Mouse (Mus musculus): ENCODE results near the gene Rtp1. TPM values are rescaled to one million over a fixed set of nuclear protein-coding genes. Genes with fewer than 3 reads are reported as not detected.

Rtp1 gene
- not detected in 2 replicates for polyA plus RNA-seq (2015; fragmentation: Nextera tagmentation; extraction: Ambion mirVana)

- Histone ChIP-seq H3K36me3 (no peaks in the 10 kb centered on the region), H3K9ac (no peak within 1 kb of the TSS), H3K4me1 (0 out of 2 replicates have a peak, but pooled peaks cover 2% of the 10 kb centered on the region), H3K27me3 (no peaks in the 10 kb centered on the region), H3K9me3 (replicated peaks) (no peaks in the 10 kb centered on the region), H3K27ac (no peak within 1 kb of the TSS), H3K4me3 (replicated peaks) (no peak within 1 kb of the TSS), H3K4me2 (no peak within 1 kb of the TSS)
- ATAC-seq (replicated peaks; ENCODE audit: low FRiP score): no peak
- WGBS: 78% methylated on average over 7 of the region's 7 CpGs
These were observed at the start of gene Rtp1 for GRCm38 (mm10) chr16:23428647-23429319. TSS of gene Rtp1 (plus strand) at chr16:23429133.

GRCm38 (mm10) chr16:23379536-23380230 is 49.2 kb upstream of the Rtp1 start:
- WGBS: 79% methylated on average over 3 of the region's 3 CpGs
- no peak for ATAC-seq (replicated peaks; ENCODE audit: low FRiP score)
- H3K9me3 ChIP-seq (replicated peaks): 0 out of 2 replicates have a peak, but pooled peaks cover 2% of the 10 kb centered on the region
- no peak overlapping the region for H3K4me2 ChIP-seq
- H3K4me1 ChIP-seq: no peaks in the 10 kb centered on the region
- H3K27me3 ChIP-seq: no peaks in the 10 kb centered on the region
- H3K9ac ChIP-seq: no peak overlapping the region
- no peak overlapping the region for H3K4me3 ChIP-seq (replicated peaks)
- H3K36me3 ChIP-seq: no peaks in the 10 kb centered on the region
- H3K27ac ChIP-seq: no peak overlapping the region

DNA sequence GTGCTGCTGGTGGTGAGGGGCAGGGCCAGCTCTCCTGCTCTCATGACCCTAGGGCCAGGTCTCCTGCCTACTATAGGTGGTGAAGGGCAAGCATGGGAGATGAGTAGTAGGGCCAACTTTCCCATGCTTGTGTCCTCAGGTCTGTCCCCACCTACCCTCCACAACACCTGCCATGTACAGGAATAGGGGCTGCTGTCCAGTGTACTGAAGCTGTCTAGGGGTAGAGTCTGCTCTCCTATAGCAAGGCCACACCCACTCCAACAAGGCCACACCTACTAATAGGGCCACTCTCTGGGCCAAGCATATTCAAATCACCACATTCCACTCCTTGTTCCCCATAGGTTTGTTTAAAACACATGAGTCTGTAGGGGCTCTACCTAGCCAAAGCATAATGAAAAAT is 44.6 kb upstream of the Rtp1 start:
- no peak for ATAC-seq (replicated peaks; ENCODE audit: low FRiP score)
- no peak overlapping the region for H3K9ac ChIP-seq
- H3K27ac ChIP-seq: no peak overlapping the region
- H3K27me3 ChIP-seq: no peaks in the 10 kb centered on the region
- no peak overlapping the region for H3K4me2 ChIP-seq
- H3K9me3 ChIP-seq (replicated peaks): 0 out of 2 replicates have a peak, but pooled peaks cover 2% of the 10 kb centered on the region
- no peak overlapping the region for H3K4me3 ChIP-seq (replicated peaks)
- no peaks in the 10 kb centered on the region for H3K36me3 ChIP-seq
- no peaks in the 10 kb centered on the region for H3K4me1 ChIP-seq

- no peak overlapping the region for H3K4me3 ChIP-seq (replicated peaks)
- H3K36me3 ChIP-seq: no peaks in the 10 kb centered on the region
- WGBS: 90% methylated on average over 5 of the region's 5 CpGs
- no peak overlapping the region for H3K9ac ChIP-seq
- no peak overlapping the region for H3K4me2 ChIP-seq
- peaks cover 15% of the 10 kb centered on the region for H3K4me1 ChIP-seq
- H3K9me3 ChIP-seq (replicated peaks): no peaks in the 10 kb centered on the region
- H3K27ac ChIP-seq: no peak overlapping the region
- ATAC-seq (replicated peaks; ENCODE audit: low FRiP score): no peak
- no peaks in the 10 kb centered on the region for H3K27me3 ChIP-seq
These were observed 31.0 kb upstream of the Rtp1 start for GRCm38 (mm10) chr16:23397931-23398330.

- H3K4me2 ChIP-seq: no peak overlapping the region
- no peaks in the 10 kb centered on the region for H3K36me3 ChIP-seq
- no peaks in the 10 kb centered on the region for H3K27me3 ChIP-seq
- no peak; the same call in 1 of the 2 replicates for ATAC-seq (replicated peaks; ENCODE audit: low FRiP score)
- no peaks in the 10 kb centered on the region for H3K9me3 ChIP-seq (replicated peaks)
- no peak overlapping the region for H3K9ac ChIP-seq
- H3K4me1 ChIP-seq: peaks cover 22% of the 10 kb centered on the region
- 0 out of 2 replicates have a peak overlapping the region, but pooled peaks have one; percentile 13 for H3K27ac ChIP-seq
- whole genome bisulfite sequencing: 15% methylated on average over 4 of the region's 4 CpGs
- no peak overlapping the region for H3K4me3 ChIP-seq (replicated peaks)
These were observed 27.5 kb upstream of the Rtp1 start for GRCm38 (mm10) chr16:23401463-23401862.

DNA sequence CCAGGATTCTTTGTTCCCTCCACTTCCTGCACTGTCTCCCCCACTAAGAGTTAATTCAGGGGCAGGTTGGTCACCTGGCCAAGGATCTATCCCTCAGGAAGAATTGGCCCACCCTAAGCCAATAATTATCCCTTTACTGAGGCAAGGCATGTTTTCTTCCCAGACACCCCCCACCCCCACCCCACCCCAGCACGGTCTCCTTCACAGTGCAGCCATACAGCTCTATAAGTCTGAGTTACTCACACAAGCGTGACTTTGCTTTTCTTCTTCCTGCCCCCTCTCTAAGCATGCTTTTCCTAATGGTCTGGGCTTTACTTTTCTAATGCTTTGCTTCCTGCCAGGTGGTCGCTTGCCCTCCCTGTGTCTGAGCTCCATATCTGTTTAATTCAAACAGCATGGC is 27.0 kb upstream of the Rtp1 start:
- Histone ChIP-seq H3K4me2 (no peak overlapping the region), H3K36me3 (no peaks in the 10 kb centered on the region), H3K4me1 (peaks cover 22% of the 10 kb centered on the region), H3K27me3 (no peaks in the 10 kb centered on the region), H3K9me3 (replicated peaks) (no peaks in the 10 kb centered on the region), H3K9ac (no peak overlapping the region), H3K4me3 (replicated peaks) (no peak overlapping the region), H3K27ac (0 out of 2 replicates have a peak overlapping the region, but pooled peaks have one; percentile 13)
- 37% methylated on average over 3 of the region's 3 CpGs for WGBS
- ATAC-seq (replicated peaks; ENCODE audit: low FRiP score): peak; percentile 54

- no peaks in the 10 kb centered on the region for H3K9me3 ChIP-seq (replicated peaks)
- no peaks in the 10 kb centered on the region for H3K36me3 ChIP-seq
- no peak overlapping the region for H3K27ac ChIP-seq
- H3K4me2 ChIP-seq: no peak overlapping the region
- no peak overlapping the region for H3K9ac ChIP-seq
- WGBS: 41% methylated on average over 8 of the region's 8 CpGs
- ATAC-seq (replicated peaks; ENCODE audit: low FRiP score): peak; percentile 37
- no peak overlapping the region for H3K4me3 ChIP-seq (replicated peaks)
- peaks cover 22% of the 10 kb centered on the region for H3K4me1 ChIP-seq
- no peaks in the 10 kb centered on the region for H3K27me3 ChIP-seq
These were observed 25.8 kb upstream of the Rtp1 start for GRCm38 (mm10) chr16:23403008-23403755.

- no peaks in the 10 kb centered on the region for H3K9me3 ChIP-seq (replicated peaks)
- H3K4me2 ChIP-seq: no peak overlapping the region
- no peak overlapping the region for H3K27ac ChIP-seq
- H3K27me3 ChIP-seq: no peaks in the 10 kb centered on the region
- no peak for ATAC-seq (replicated peaks; ENCODE audit: low FRiP score)
- H3K4me1 ChIP-seq: peaks cover 11% of the 10 kb centered on the region; the same call in 1 of the 2 replicates
- no peaks in the 10 kb centered on the region for H3K36me3 ChIP-seq
- H3K4me3 ChIP-seq (replicated peaks): no peak overlapping the region
- H3K9ac ChIP-seq: no peak overlapping the region
- 80% methylated on average over 6 of the region's 6 CpGs for WGBS
These were observed 16.0 kb upstream of the Rtp1 start for GRCm38 (mm10) chr16:23412930-23413329.

DNA sequence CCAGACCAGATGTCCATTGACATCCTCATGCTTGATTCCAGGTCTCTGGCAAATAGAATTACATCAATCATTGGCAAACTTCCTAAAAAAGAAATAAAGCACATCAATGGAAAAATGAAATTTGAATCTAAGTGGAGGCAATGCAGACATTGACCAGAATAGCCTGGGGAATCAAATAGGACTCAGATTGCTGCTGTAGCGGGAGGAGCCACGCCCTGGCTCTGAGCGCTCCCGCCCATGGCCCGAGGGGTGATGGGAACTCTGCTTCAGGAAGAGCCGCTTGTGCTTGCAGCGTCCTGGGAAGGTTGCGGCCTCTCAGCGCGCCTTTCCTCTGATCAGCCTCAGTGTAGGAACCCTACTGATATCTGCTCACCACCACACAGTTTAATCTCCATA is 12.7 kb upstream of the Rtp1 start:
- H3K36me3 ChIP-seq: no peaks in the 10 kb centered on the region
- WGBS: 29% methylated on average over 10 of the region's 10 CpGs
- H3K27me3 ChIP-seq: no peaks in the 10 kb centered on the region
- 0 out of 2 replicates have a peak, but pooled peaks cover 3% of the 10 kb centered on the region for H3K9me3 ChIP-seq (replicated peaks)
- no peak overlapping the region; the same call in 1 of the 2 replicates for H3K27ac ChIP-seq
- H3K4me2 ChIP-seq: peak overlapping the region; percentile 47
- ATAC-seq (replicated peaks; ENCODE audit: low FRiP score): peak; percentile 54; the same call in 1 of the 2 replicates
- H3K4me1 ChIP-seq: peaks cover 11% of the 10 kb centered on the region; the same call in 1 of the 2 replicates
- no peak overlapping the region for H3K9ac ChIP-seq
- no peak overlapping the region; the same call in 1 of the 2 replicates for H3K4me3 ChIP-seq (replicated peaks)

- WGBS: 39% methylated on average over 9 of the region's 9 CpGs
- no peaks in the 10 kb centered on the region for H3K27me3 ChIP-seq
- 0 out of 2 replicates have a peak, but pooled peaks cover 3% of the 10 kb centered on the region for H3K9me3 ChIP-seq (replicated peaks)
- no peak overlapping the region for H3K9ac ChIP-seq
- 0 out of 2 replicates have a peak, but pooled peaks have one; percentile 29 for ATAC-seq (replicated peaks; ENCODE audit: low FRiP score)
- peak overlapping the region; percentile 47 for H3K4me2 ChIP-seq
- no peaks in the 10 kb centered on the region for H3K36me3 ChIP-seq
- H3K27ac ChIP-seq: no peak overlapping the region; the same call in 1 of the 2 replicates
- H3K4me3 ChIP-seq (replicated peaks): no peak overlapping the region; the same call in 1 of the 2 replicates
- H3K4me1 ChIP-seq: peaks cover 11% of the 10 kb centered on the region; the same call in 1 of the 2 replicates
These were observed 12.2 kb upstream of the Rtp1 start for GRCm38 (mm10) chr16:23416657-23417293.

GRCm38 (mm10) chr16:23417456-23418240 is 11.3 kb upstream of the Rtp1 start:
- peaks cover 11% of the 10 kb centered on the region; the same call in 1 of the 2 replicates for H3K4me1 ChIP-seq
- no peak overlapping the region for H3K4me3 ChIP-seq (replicated peaks)
- no peaks in the 10 kb centered on the region for H3K36me3 ChIP-seq
- 0 out of 2 replicates have a peak, but pooled peaks cover 3% of the 10 kb centered on the region for H3K9me3 ChIP-seq (replicated peaks)
- H3K4me2 ChIP-seq: no peak overlapping the region
- H3K27me3 ChIP-seq: no peaks in the 10 kb centered on the region
- no peak overlapping the region for H3K9ac ChIP-seq
- 65% methylated on average over 13 of the region's 13 CpGs for WGBS
- no peak for ATAC-seq (replicated peaks; ENCODE audit: low FRiP score)
- no peak overlapping the region for H3K27ac ChIP-seq
